Mouse (Mus musculus): ENCODE measurements at regions not wholly inside any gene's neighbourhood (a gene's known extent, or its start where the extent isn't known, plus 50 kb on each side); places are given as distances from the start of the nearest gene placed in this dataset.

- TF ChIP-seq GATA2 (IDR thresholded peaks at IDR 0.05; ENCODE audit: borderline replicate concordance, low read depth, low read length) = no peak
Observed at GRCm38 (mm10) chr3:105215729-105216128, 149.1 kb downstream of the 4930564D02Rik start.

GRCm38 (mm10) chr3:105219630-105220029 lies 153.0 kb downstream of the 4930564D02Rik start:
- H3K27me3 ChIP-seq (ENCODE audit: insufficient read depth, low read length) = no peaks in the 10 kb centered on the region; the same call in 1 of the 2 replicates
- no peak overlapping the region for H3K4me3 ChIP-seq (ENCODE audit: low read depth, low read length)
- no peaks in the 10 kb centered on the region for H3K36me3 ChIP-seq (replicated peaks)
- ATAC-seq (ENCODE audit: extremely low read depth, insufficient number of reproducible peaks, low FRiP score, poor library complexity, severe bottlenecking) (no peak), DNase-seq (ENCODE audit: low spot score) (no peak)
- no peaks in the 10 kb centered on the region for H3K4me1 ChIP-seq (ENCODE audit: insufficient read depth, low read depth, low read length)
- no peaks in the 10 kb centered on the region for H3K9me3 ChIP-seq (replicated peaks)
- TF ChIP-seq GATA2 (IDR thresholded peaks at IDR 0.05; ENCODE audit: borderline replicate concordance, low read depth, low read length) = no peak
- TF ChIP-seq GATA1 (IDR thresholded peaks at IDR 0.05; ENCODE audit: borderline replicate concordance, low read length) = no peak
- TF ChIP-seq POLR2AphosphoS5 (IDR thresholded peaks at IDR 0.05; ENCODE audit: insufficient replicate concordance, low read depth, low read length) = no peak
- no peak for TF ChIP-seq TAL1 (conservative IDR thresholded peaks at IDR 0.05; ENCODE audit: low read depth, low read length)
- TF ChIP-seq CTCF (IDR thresholded peaks at IDR 0.05; ENCODE audit: low read depth, low read length) = no peak

More at GRCm38 (mm10) chr3:105215729-105216128, 149.1 kb downstream of the 4930564D02Rik start:
- DNase-seq (ENCODE audit: low spot score) = no peak
- ATAC-seq (ENCODE audit: extremely low read depth, insufficient number of reproducible peaks, low FRiP score, poor library complexity, severe bottlenecking) = no peak
- H3K36me3 ChIP-seq (replicated peaks) = no peaks in the 10 kb centered on the region
- no peaks in the 10 kb centered on the region for H3K4me1 ChIP-seq (ENCODE audit: insufficient read depth, low read depth, low read length)
- H3K4me3 ChIP-seq (ENCODE audit: low read depth, low read length) = no peak overlapping the region
- no peaks in the 10 kb centered on the region; the same call in 1 of the 2 replicates for H3K27me3 ChIP-seq (ENCODE audit: insufficient read depth, low read length)
- no peaks in the 10 kb centered on the region for H3K9me3 ChIP-seq (replicated peaks)

GRCm38 (mm10) chr3:105220641-105221040 lies 154.0 kb downstream of the 4930564D02Rik start:
- Histone ChIP-seq H3K4me1 (ENCODE audit: insufficient read depth, low read depth, low read length) (no peaks in the 10 kb centered on the region), H3K27me3 (ENCODE audit: insufficient read depth, low read length) (no peaks in the 10 kb centered on the region; the same call in 1 of the 2 replicates), H3K4me3 (ENCODE audit: low read depth, low read length) (no peak overlapping the region), H3K9me3 (replicated peaks) (no peaks in the 10 kb centered on the region), H3K36me3 (replicated peaks) (no peaks in the 10 kb centered on the region)
- TF ChIP-seq TAL1 (conservative IDR thresholded peaks at IDR 0.05; ENCODE audit: low read depth, low read length) (no peak), CTCF (IDR thresholded peaks at IDR 0.05; ENCODE audit: low read depth, low read length) (no peak)
- DNase-seq (ENCODE audit: low spot score) = no peak
- ATAC-seq (ENCODE audit: extremely low read depth, insufficient number of reproducible peaks, low FRiP score, poor library complexity, severe bottlenecking) = no peak

GRCm38 (mm10) chr3:105222925-105223324 lies 156.3 kb downstream of the 4930564D02Rik start:
- no peaks in the 10 kb centered on the region for H3K4me1 ChIP-seq (ENCODE audit: insufficient read depth, low read depth, low read length)
- TF ChIP-seq CTCF (IDR thresholded peaks at IDR 0.05; ENCODE audit: low read depth, low read length) (no peak), POLR2AphosphoS5 (IDR thresholded peaks at IDR 0.05; ENCODE audit: insufficient replicate concordance, low read depth, low read length) (no peak), TAL1 (conservative IDR thresholded peaks at IDR 0.05; ENCODE audit: low read depth, low read length) (no peak), GATA1 (IDR thresholded peaks at IDR 0.05; ENCODE audit: borderline replicate concordance, low read length) (no peak), GATA2 (IDR thresholded peaks at IDR 0.05; ENCODE audit: borderline replicate concordance, low read depth, low read length) (no peak)
- no peaks in the 10 kb centered on the region for H3K27me3 ChIP-seq (ENCODE audit: insufficient read depth, low read length)
- ATAC-seq (ENCODE audit: extremely low read depth, insufficient number of reproducible peaks, low FRiP score, poor library complexity, severe bottlenecking) = no peak
- no peak overlapping the region for H3K4me3 ChIP-seq (ENCODE audit: low read depth, low read length)
- DNase-seq (ENCODE audit: low spot score) = no peak
- no peaks in the 10 kb centered on the region for H3K9me3 ChIP-seq (replicated peaks)
- H3K36me3 ChIP-seq (replicated peaks) = no peaks in the 10 kb centered on the region

GRCm38 (mm10) chr3:105223671-105224070 lies 157.0 kb downstream of the 4930564D02Rik start:
- H3K27me3 ChIP-seq (ENCODE audit: insufficient read depth, low read length) = no peaks in the 10 kb centered on the region; the same call in 1 of the 2 replicates

GRCm38 (mm10) chr3:105227551-105227950 lies 160.9 kb downstream of the 4930564D02Rik start:
- TF ChIP-seq GATA2 (IDR thresholded peaks at IDR 0.05; ENCODE audit: borderline replicate concordance, low read depth, low read length) = no peak
- no peak for TF ChIP-seq CTCF (IDR thresholded peaks at IDR 0.05; ENCODE audit: low read depth, low read length)
- ATAC-seq (ENCODE audit: extremely low read depth, insufficient number of reproducible peaks, low FRiP score, poor library complexity, severe bottlenecking) (no peak), DNase-seq (ENCODE audit: low spot score) (no peak)
- no peak overlapping the region for H3K4me3 ChIP-seq (ENCODE audit: low read depth, low read length)
- no peaks in the 10 kb centered on the region for H3K36me3 ChIP-seq (replicated peaks)
- H3K4me1 ChIP-seq (ENCODE audit: insufficient read depth, low read depth, low read length) = no peaks in the 10 kb centered on the region
- no peaks in the 10 kb centered on the region; the same call in 1 of the 2 replicates for H3K27me3 ChIP-seq (ENCODE audit: insufficient read depth, low read length)
- no peaks in the 10 kb centered on the region for H3K9me3 ChIP-seq (replicated peaks)

More at GRCm38 (mm10) chr3:105223671-105224070, 157.0 kb downstream of the 4930564D02Rik start:
- Histone ChIP-seq H3K9me3 (replicated peaks) (no peaks in the 10 kb centered on the region), H3K36me3 (replicated peaks) (no peaks in the 10 kb centered on the region), H3K4me1 (ENCODE audit: insufficient read depth, low read depth, low read length) (no peaks in the 10 kb centered on the region), H3K4me3 (ENCODE audit: low read depth, low read length) (no peak overlapping the region)
- ATAC-seq (ENCODE audit: extremely low read depth, insufficient number of reproducible peaks, low FRiP score, poor library complexity, severe bottlenecking) = no peak
- TF ChIP-seq GATA2 (IDR thresholded peaks at IDR 0.05; ENCODE audit: borderline replicate concordance, low read depth, low read length) (no peak), GATA1 (IDR thresholded peaks at IDR 0.05; ENCODE audit: borderline replicate concordance, low read length) (no peak), CTCF (IDR thresholded peaks at IDR 0.05; ENCODE audit: low read depth, low read length) (no peak), POLR2AphosphoS5 (IDR thresholded peaks at IDR 0.05; ENCODE audit: insufficient replicate concordance, low read depth, low read length) (no peak), TAL1 (conservative IDR thresholded peaks at IDR 0.05; ENCODE audit: low read depth, low read length) (no peak)
- DNase-seq (ENCODE audit: low spot score) = no peak

- no peaks in the 10 kb centered on the region for H3K4me1 ChIP-seq (ENCODE audit: insufficient read depth, low read depth, low read length)
- H3K9me3 ChIP-seq (replicated peaks) = no peaks in the 10 kb centered on the region
- ATAC-seq (ENCODE audit: extremely low read depth, insufficient number of reproducible peaks, low FRiP score, poor library complexity, severe bottlenecking) (no peak), DNase-seq (ENCODE audit: low spot score) (no peak)
- H3K36me3 ChIP-seq (replicated peaks) = no peaks in the 10 kb centered on the region
- TF ChIP-seq CTCF (IDR thresholded peaks at IDR 0.05; ENCODE audit: low read depth, low read length) = no peak
- no peak for TF ChIP-seq POLR2AphosphoS5 (IDR thresholded peaks at IDR 0.05; ENCODE audit: insufficient replicate concordance, low read depth, low read length)
- TF ChIP-seq GATA2 (IDR thresholded peaks at IDR 0.05; ENCODE audit: borderline replicate concordance, low read depth, low read length) = no peak
- TF ChIP-seq GATA1 (IDR thresholded peaks at IDR 0.05; ENCODE audit: borderline replicate concordance, low read length) = no peak
- TF ChIP-seq TAL1 (conservative IDR thresholded peaks at IDR 0.05; ENCODE audit: low read depth, low read length) = no peak
- H3K4me3 ChIP-seq (ENCODE audit: low read depth, low read length) = no peak overlapping the region
- H3K27me3 ChIP-seq (ENCODE audit: insufficient read depth, low read length) = no peaks in the 10 kb centered on the region; the same call in 1 of the 2 replicates
Observed at GRCm38 (mm10) chr3:105228401-105228800, 161.8 kb downstream of the 4930564D02Rik start.

Measured in G1E (cell line).